Mouse (Mus musculus) hindbrain, embryonic 11.5 days (tissue): Measurements from ENCODE around the gene Vangl2. TPM values are rescaled to one million over a fixed set of nuclear protein-coding genes. Genes with fewer than 3 reads are reported as not detected.
A peak's percentile ranks its signal among the peaks of the same experiment; 100 is the strongest.

ENCODE experiments used
- ATAC-seq: fragments of 200-750 bp; cut with Nextera tagmentation; 2 replicates; pipeline ENCODE4 v1.8.0; 2017; ENCODE audit warnings: mild to moderate bottlenecking, moderate TSS enrichment, moderate library complexity; ENCODE audit not compliant: low FRiP score
- DNase-seq: peaks from one replicate; pipeline ENCODE4 v3.0.0-alpha.2; 2015; ENCODE audit warnings: low spot score
- H3K27ac ChIP-seq: fragments of 300-500 bp; sonication (generic); 2 replicates; pipeline ENCODE4 v1.5.1; 2014; ENCODE audit warnings: mild to moderate bottlenecking, low read depth, low read length
- H3K27me3 ChIP-seq: fragments of 300-500 bp; sonication (generic); 2 replicates; pipeline ENCODE4 v1.6.1; 2014; ENCODE audit warnings: mild to moderate bottlenecking, low read length, moderate library complexity, mixed read lengths; ENCODE audit not compliant: control insufficient read depth, insufficient read depth
- H3K36me3 ChIP-seq: fragments of 300-500 bp; sonication (generic); 2 replicates; pipeline ENCODE4 v1.6.1; 2014; ENCODE audit warnings: mild to moderate bottlenecking, low read length, moderate library complexity, mixed read lengths; ENCODE audit not compliant: control insufficient read depth, insufficient read depth
- H3K4me1 ChIP-seq: fragments of 300-500 bp; sonication (generic); replicated peaks from 2 replicates; pipeline ENCODE4 v1.6.1; 2014; ENCODE audit warnings: low read length, mixed read lengths; ENCODE audit not compliant: control insufficient read depth, insufficient read depth
- H3K4me2 ChIP-seq: fragments of 300-500 bp; sonication (generic); replicated peaks from 2 replicates; pipeline ENCODE4 v1.6.1; 2014; ENCODE audit warnings: mild to moderate bottlenecking, low read depth, low read length
- H3K4me3 ChIP-seq: fragments of 300-500 bp; sonication (generic); 2 replicates; pipeline ENCODE4 v1.5.1; 2014; ENCODE audit warnings: low read depth, low read length
- H3K9ac ChIP-seq: fragments of 300-500 bp; sonication (generic); 2 replicates; pipeline ENCODE4 v1.6.1; 2014; ENCODE audit warnings: low read depth, low read length
- H3K9me3 ChIP-seq: fragments of 300-500 bp; sonication (generic); 2 replicates; pipeline ENCODE4 v1.6.1; 2016; ENCODE audit warnings: low read length; ENCODE audit not compliant: control insufficient read depth
- WGBS: fragments of 180-500 bp; shearing (Covaris S2); extraction: QIAGEN DNeasy Blood & Tissue Kit; methylation state at CpG from one replicate; pipeline ENCODE4 v1.1.7; 2014; 5-methylcytosine and 5-hydroxymethylcytosine counted together
- polyA plus RNA-seq: library from polyadenylated mRNA; unstranded; fragments of >200 nt; fragmentation: Nextera tagmentation; extraction: Ambion mirVana; gene quantifications from 2 replicates; pipeline ENCODE4 v1.2.1, GENCODE M21; 2014

Vangl2 gene
- polyA plus RNA-seq, 1 experiment from 2014 or later: 61.6 TPM

DNA sequence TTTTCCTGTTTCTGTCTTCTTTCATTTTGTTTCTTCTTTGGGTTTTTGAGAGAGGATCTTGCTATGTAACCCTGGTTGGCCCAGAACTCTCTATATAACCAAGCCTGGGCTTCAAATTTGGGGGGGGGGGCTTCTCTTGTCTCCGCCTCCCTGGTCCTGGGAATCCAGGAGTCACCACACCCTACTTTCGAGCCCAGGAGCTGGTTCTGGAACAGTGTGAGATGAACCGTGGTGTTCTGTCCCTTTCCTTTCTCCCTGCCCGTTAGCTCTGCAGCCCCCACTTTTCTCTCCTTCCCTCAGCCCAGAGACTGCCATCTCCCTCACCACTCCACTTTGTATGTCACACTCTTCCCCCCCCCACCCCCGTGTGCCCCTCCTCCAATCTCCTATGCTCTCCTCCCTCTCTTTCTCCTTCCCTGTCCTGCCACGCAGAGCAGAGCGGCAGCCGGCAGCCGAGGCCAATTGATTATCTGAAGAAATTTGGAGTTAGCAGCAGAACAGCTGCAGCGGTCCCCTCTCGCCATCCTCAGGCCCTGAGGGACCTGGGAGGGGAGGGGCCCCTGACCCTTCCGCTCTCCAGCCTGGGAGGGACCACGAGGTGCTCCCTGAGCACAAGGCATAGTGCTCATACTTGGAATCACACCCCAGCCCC lies 21.0 kb upstream of the Vangl2 start:
- H3K27me3 ChIP-seq: peaks cover 3% of the 10 kb centered on the region; the same call in 1 of the 2 replicates
- DNase-seq: peak; percentile 79
- peak overlapping the region; percentile 92 for H3K27ac ChIP-seq
- peak; percentile 78 for ATAC-seq
- H3K36me3 ChIP-seq: no peaks in the 10 kb centered on the region
- no peak overlapping the region for H3K4me3 ChIP-seq
- 14% methylated on average over 13 of the region's 13 CpGs for WGBS
- peaks cover 18% of the 10 kb centered on the region for H3K4me1 ChIP-seq
- H3K4me2 ChIP-seq: peak overlapping the region; percentile 7
- H3K9ac ChIP-seq: peak overlapping the region; percentile 50
- H3K9me3 ChIP-seq: no peaks in the 10 kb centered on the region

DNA sequence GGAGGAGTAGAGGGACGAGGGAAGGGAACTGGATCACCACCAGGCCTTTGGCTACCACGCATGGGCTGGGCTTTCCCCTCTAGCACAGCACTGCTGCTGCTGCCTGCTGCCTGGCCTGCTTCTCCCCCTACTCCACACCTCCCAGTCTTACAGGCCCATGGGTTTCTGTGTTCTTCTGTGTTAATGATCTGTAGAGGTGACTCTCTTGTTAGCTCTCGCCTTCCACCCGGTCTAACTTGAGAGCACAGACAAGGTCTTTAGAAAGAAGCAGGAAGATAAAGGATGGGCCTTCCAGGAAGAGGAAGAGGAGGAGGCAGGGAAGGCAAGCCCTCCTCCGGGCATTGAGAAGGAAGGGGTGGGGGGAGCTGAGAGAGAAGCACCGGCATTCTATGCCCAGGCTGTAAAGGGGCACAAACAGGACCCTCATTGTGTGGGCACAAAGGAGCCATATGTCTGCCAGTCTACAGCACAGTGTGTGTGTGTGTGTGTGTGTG lies 20.0 kb upstream of the Vangl2 start:
- 16% methylated on average over 6 of the region's 6 CpGs for WGBS

DNA sequence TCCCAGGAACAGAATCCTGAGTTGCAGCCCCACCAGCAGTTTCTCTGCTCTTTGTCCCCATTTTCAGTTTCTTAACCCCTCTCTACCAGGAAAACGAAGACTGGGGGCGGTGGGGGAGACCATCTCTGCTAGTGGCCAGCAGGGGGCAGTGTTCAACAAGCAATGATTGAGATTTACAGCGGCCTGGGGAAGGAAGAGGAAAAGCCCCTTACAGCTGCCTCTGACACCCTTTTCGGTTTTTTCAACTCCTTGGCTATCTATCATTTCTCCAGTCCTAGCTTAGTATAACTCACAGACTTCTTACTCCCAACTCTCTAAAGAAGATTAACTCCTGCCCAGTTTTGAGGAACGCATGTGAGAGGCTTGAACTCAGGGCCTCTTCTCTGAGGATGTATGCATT lies 18.7 kb upstream of the Vangl2 start:
- H3K4me2 ChIP-seq: no peak overlapping the region
- DNase-seq: peak; percentile 92
- WGBS: 12% methylated on average over 5 of the region's 5 CpGs
- ATAC-seq: peak; percentile 11; the same call in 1 of the 2 replicates
- H3K36me3 ChIP-seq: no peaks in the 10 kb centered on the region
- no peaks in the 10 kb centered on the region for H3K9me3 ChIP-seq
- H3K9ac ChIP-seq: no peak overlapping the region
- no peak overlapping the region for H3K27ac ChIP-seq
- H3K4me1 ChIP-seq: peaks cover 12% of the 10 kb centered on the region
- no peak overlapping the region for H3K4me3 ChIP-seq
- no peaks in the 10 kb centered on the region for H3K27me3 ChIP-seq

More for the DNA sequence above, 20.0 kb upstream of the Vangl2 start:
- H3K4me2 ChIP-seq: peak overlapping the region; percentile 14; the same call in 1 of the 2 replicates
- no peaks in the 10 kb centered on the region for H3K9me3 ChIP-seq
- no peaks in the 10 kb centered on the region for H3K27me3 ChIP-seq
- H3K27ac ChIP-seq: peak overlapping the region; percentile 92
- ATAC-seq (peak; percentile 64), DNase-seq (peak; percentile 54)
- H3K36me3 ChIP-seq: no peaks in the 10 kb centered on the region
- no peak overlapping the region for H3K4me3 ChIP-seq
- H3K9ac ChIP-seq: peak overlapping the region; percentile 56
- H3K4me1 ChIP-seq: peaks cover 12% of the 10 kb centered on the region

DNA sequence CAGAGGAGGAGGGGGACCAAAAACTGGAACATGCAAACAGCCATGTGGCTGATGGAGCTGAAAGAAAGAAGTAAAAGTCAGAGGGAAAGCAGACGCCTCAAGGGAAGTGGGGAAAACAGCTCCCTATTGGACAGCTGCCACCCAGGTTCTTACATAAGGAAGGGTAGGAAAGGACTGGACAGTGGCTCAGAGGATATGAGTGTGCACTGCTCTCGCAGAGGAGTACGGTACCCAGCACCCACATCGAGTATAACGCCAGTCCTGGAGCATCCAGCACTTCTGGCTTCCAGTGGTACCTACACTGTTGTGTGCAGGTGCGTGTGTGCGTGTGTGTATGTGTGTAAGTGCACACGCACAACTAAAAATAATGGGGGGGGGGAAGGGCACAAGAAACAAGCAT lies 18.2 kb upstream of the Vangl2 start:
- Histone ChIP-seq H3K4me3 (no peak overlapping the region), H3K27ac (no peak overlapping the region), H3K9ac (no peak overlapping the region), H3K4me1 (peaks cover 12% of the 10 kb centered on the region), H3K9me3 (no peaks in the 10 kb centered on the region), H3K4me2 (no peak overlapping the region), H3K36me3 (no peaks in the 10 kb centered on the region), H3K27me3 (no peaks in the 10 kb centered on the region)
- 72% methylated on average over 8 of the region's 8 CpGs for WGBS
- DNase-seq (no peak), ATAC-seq (no peak)

DNA sequence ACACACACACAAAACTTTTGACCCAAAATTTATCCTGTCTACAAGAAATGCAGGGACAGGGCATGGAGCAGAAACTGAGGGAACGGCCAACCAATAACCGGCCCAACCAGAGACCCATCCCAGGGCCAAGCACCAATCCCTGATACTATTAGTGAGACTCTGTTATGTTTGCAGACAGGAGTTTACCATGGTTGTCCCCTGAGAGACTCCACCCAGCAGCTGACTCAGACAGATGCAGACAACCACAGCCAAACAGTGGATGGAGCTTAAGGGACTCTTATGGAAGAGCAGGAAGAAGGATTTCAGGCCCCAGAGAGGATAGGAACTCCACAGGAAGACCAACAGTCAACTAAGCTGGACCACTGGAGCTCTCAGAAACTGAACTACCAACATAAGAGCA lies 1.7 kb upstream of the Vangl2 start:
- Histone ChIP-seq H3K4me3 (no peak overlapping the region), H3K27ac (no peak overlapping the region), H3K9me3 (no peaks in the 10 kb centered on the region), H3K4me2 (no peak overlapping the region), H3K36me3 (no peaks in the 10 kb centered on the region), H3K27me3 (no peaks in the 10 kb centered on the region), H3K4me1 (peaks cover 5% of the 10 kb centered on the region), H3K9ac (no peak overlapping the region)
- no peak for DNase-seq
- WGBS: 89% methylated on average over 2 of the region's 2 CpGs
- ATAC-seq: no peak

DNA sequence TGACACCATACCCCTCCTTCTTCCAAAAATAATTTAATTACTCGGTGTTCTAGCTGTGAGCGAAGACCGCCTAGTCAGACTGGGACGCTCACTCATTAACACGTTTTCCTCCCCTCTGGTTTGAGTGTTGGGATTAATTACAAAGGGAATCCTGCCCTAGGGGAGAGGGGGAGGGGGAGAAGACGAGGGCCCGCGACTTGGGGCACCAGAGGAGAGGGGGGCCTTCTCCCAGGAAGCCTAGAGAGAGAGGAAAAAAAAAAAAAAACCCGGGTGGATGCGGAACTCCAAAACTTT lies 488 bp downstream of the Vangl2 start:
- Histone ChIP-seq H3K4me3 (peak overlapping the region; percentile 68), H3K4me1 (peaks cover 14% of the 10 kb centered on the region), H3K4me2 (peak overlapping the region; percentile 36), H3K9me3 (no peaks in the 10 kb centered on the region), H3K27me3 (no peaks in the 10 kb centered on the region), H3K36me3 (no peaks in the 10 kb centered on the region), H3K27ac (peak overlapping the region; percentile 93), H3K9ac (peak overlapping the region; percentile 49)
- ATAC-seq: peak; percentile 31; the same call in 1 of the 2 replicates
- 5% methylated on average over 10 of the region's 10 CpGs for WGBS
- no peak for DNase-seq

DNA sequence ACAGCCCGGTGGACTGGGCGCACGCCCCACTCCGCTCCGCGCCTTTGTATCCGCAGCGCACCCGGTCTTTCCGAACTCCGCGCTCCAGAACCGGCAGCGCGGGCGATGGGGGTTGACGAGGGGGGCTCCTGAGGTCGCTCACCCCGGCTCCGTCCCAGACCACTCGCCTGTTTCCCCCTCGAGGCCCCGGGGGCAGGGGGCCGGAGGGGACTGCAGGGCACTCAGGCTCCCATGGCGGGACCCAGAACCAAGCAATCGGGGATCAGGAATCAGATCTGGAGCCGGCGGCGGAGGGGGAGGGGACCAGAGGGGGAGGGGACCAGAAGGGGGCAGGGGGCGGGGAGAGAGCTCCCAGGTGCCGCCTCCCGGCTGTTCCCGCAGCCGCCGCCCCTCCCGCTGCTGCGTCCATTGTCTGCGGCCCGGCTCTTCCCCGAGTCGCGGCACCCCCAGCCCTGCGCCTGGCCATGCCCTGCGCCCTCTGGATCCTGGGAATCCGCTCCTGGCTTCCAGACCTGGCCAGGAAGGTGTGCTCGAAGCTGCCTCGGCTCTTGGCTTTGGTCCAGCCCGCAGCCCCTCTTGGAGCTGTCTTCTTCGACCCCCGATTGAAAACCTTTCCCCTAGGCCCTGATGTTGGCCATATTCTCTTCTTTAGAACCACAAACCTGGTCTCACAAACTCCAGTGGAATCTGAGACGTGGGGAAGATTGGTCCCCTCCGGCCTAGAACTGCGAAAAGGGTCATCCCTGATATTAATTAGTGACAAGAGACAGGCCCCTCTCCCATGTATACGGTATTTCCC lies 1.0 kb downstream of the Vangl2 start:
- peak; percentile 98 for DNase-seq
- under 1% methylated on average over 45 of the region's 54 CpGs for WGBS
- peak overlapping the region; percentile 93 for H3K27ac ChIP-seq
- no peaks in the 10 kb centered on the region for H3K27me3 ChIP-seq
- peak overlapping the region; percentile 68 for H3K4me3 ChIP-seq
- no peaks in the 10 kb centered on the region for H3K9me3 ChIP-seq
- peak overlapping the region; percentile 36 for H3K4me2 ChIP-seq
- H3K4me1 ChIP-seq: peaks cover 19% of the 10 kb centered on the region
- ATAC-seq: peak; percentile 88
- no peaks in the 10 kb centered on the region for H3K36me3 ChIP-seq
- peak overlapping the region; percentile 79 for H3K9ac ChIP-seq

DNA sequence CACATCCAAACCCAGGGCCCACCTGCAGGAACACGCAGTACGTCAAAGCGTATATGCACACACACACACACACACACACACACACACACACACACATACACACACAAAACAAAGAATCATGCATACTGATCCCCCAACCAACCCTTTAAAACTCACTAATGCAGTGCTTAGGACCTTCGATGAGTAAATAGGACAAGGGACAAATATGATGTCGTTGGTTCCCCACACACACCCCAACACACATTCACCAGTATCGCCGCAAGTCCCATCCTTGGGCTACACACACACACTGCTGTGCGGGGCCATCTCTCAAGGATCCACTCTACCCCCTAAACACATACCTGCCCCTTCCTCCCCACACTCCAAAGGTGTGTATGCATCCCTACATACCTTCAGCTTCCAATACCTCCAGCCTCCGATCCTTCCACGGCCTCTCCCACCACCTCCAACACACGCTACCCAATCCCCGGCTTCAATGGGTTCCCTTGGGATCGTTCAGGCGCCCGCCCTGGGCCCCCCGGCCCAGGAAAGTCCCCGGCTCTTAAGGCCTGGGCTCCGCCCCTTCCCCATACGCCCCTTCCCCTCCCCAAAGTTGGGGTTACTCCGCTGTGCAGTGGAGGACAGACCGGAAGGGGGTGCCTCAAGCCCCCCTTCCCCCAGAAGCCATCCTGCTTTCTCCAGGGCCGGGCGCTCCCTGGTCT lies 1.9 kb downstream of the Vangl2 start:
- WGBS: 1% methylated on average over 22 of the region's 23 CpGs
- H3K27ac ChIP-seq: peak overlapping the region; percentile 93
- peak; percentile 77 for DNase-seq
- peak overlapping the region; percentile 79 for H3K9ac ChIP-seq
- H3K9me3 ChIP-seq: no peaks in the 10 kb centered on the region
- ATAC-seq: peak; percentile 71
- H3K4me3 ChIP-seq: peak overlapping the region; percentile 68
- peak overlapping the region; percentile 92 for H3K4me2 ChIP-seq
- H3K4me1 ChIP-seq: peaks cover 19% of the 10 kb centered on the region
- H3K27me3 ChIP-seq: no peaks in the 10 kb centered on the region
- H3K36me3 ChIP-seq: no peaks in the 10 kb centered on the region
